Mouse (Mus musculus): ENCODE data around the gene Smyd4. TPM values are rescaled to one million over a fixed set of nuclear protein-coding genes. Genes with fewer than 3 reads are reported as not detected.

Gene Smyd4
- polyA plus RNA-seq, 1 experiment from 2014 or later: 14.6 TPM

DNA sequence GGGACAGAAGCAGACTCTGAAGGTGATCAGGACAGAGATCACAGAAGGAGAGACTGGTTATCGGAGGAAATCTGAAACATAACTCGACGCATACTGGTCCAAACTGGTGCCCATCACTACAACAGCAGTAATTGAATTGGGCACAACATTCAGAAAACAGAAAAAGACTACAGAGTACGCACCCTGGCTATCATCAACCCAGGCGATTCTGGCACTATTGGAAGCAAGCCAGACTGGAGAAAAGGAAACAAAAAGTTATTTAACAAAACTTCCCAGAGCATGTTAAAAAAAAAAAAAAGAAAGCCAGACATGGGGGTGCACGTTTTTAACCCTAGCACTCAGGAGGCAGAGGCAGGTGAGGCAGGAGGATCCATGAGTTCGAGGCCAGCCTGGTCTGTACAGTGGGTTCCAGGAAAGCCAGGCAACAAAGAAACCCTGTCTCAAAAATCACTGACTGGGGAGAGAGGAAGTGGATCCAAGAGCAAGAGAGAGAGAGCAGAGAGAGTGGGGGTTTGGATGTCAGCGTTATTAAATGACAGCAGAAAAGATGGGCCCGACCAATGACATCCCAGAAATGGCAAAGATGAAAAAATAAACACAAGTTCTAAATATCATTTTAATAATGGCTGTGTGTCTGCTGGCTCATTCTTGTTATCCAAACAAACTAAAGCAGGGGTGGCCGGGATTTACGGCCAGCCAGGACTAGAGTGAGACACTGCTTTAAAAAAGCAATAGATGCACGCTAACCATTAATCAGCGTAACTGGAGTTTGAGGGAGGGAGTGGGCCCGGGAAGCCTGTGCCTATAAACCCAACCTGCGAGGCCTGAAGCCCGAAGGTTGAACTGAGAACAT lies 22.9 kb upstream of the Smyd4 start:
- Histone ChIP-seq H3K4me1 (replicated peaks) (0 out of 2 replicates have a peak, but pooled peaks cover 6% of the 10 kb centered on the region), H3K27me3 (ENCODE audit: insufficient read depth, poor library complexity, severe bottlenecking) (no peaks in the 10 kb centered on the region), H3K9me3 (no peaks in the 10 kb centered on the region), H3K36me3 (peaks cover 62% of the 10 kb centered on the region), H3K4me3 (no peak overlapping the region), H3K27ac (no peak overlapping the region)
- no peak for DNase-seq (ENCODE audit: low spot score)
- WGBS: 90% methylated on average over 16 of the region's 16 CpGs

- Histone ChIP-seq H3K4me3 (no peak overlapping the region), H3K27me3 (ENCODE audit: insufficient read depth, poor library complexity, severe bottlenecking) (no peaks in the 10 kb centered on the region), H3K4me1 (replicated peaks) (0 out of 2 replicates have a peak, but pooled peaks cover 6% of the 10 kb centered on the region), H3K9me3 (no peaks in the 10 kb centered on the region), H3K27ac (no peak overlapping the region), H3K36me3 (peaks cover 64% of the 10 kb centered on the region)
- DNase-seq (ENCODE audit: low spot score): no peak
- WGBS: 91% methylated on average over 7 of the region's 7 CpGs
These were observed 22.3 kb upstream of the Smyd4 start for GRCm38 (mm10) chr11:75325969-75326311.

GRCm38 (mm10) chr11:75336676-75337075 lies 11.6 kb upstream of the Smyd4 start:
- WGBS: 88% methylated on average over 8 of the region's 8 CpGs
- no peak for DNase-seq (ENCODE audit: low spot score)
- no peaks in the 10 kb centered on the region for H3K4me1 ChIP-seq (replicated peaks)
- H3K9me3 ChIP-seq: no peaks in the 10 kb centered on the region
- H3K27ac ChIP-seq: no peak overlapping the region
- H3K36me3 ChIP-seq: peaks cover 87% of the 10 kb centered on the region
- no peaks in the 10 kb centered on the region for H3K27me3 ChIP-seq (ENCODE audit: insufficient read depth, poor library complexity, severe bottlenecking)
- no peak overlapping the region for H3K4me3 ChIP-seq

- no peak overlapping the region for H3K4me3 ChIP-seq
- H3K27me3 ChIP-seq (ENCODE audit: insufficient read depth, poor library complexity, severe bottlenecking): no peaks in the 10 kb centered on the region
- H3K36me3 ChIP-seq: peaks cover 87% of the 10 kb centered on the region
- H3K9me3 ChIP-seq: no peaks in the 10 kb centered on the region
- no peaks in the 10 kb centered on the region for H3K4me1 ChIP-seq (replicated peaks)
- no peak overlapping the region for H3K27ac ChIP-seq
- no peak for DNase-seq (ENCODE audit: low spot score)
- WGBS: 92% methylated on average over 7 of the region's 7 CpGs
These were observed 11.0 kb upstream of the Smyd4 start for GRCm38 (mm10) chr11:75337246-75337645.

DNA sequence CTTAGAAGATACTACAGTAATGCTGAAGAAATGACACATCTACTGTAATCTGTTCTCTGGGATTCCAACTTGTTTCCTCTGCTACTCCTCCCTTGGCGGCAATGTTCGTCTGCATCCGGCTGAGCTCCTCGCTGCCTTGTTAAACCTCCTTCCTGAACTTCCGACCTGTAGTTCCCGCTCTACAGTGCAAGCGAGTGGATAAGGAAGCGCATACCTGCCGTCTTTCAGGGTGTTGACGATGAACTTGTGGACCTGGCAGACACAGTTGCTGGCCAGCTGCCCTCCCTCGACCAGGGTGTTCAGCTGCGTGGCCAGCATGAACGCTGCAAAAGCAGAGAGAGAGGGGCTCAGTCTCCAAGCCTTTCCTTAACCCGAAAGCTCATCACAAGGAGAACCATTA lies 8.2 kb upstream of the Smyd4 start:
- H3K4me1 ChIP-seq (replicated peaks): no peaks in the 10 kb centered on the region
- no peak overlapping the region for H3K27ac ChIP-seq
- WGBS: 97% methylated on average over 14 of the region's 14 CpGs
- H3K36me3 ChIP-seq: peaks cover 75% of the 10 kb centered on the region
- H3K4me3 ChIP-seq: no peak overlapping the region
- no peak for DNase-seq (ENCODE audit: low spot score)
- H3K9me3 ChIP-seq: no peaks in the 10 kb centered on the region
- no peaks in the 10 kb centered on the region for H3K27me3 ChIP-seq (ENCODE audit: insufficient read depth, poor library complexity, severe bottlenecking)

- Histone ChIP-seq H3K36me3 (peaks cover 72% of the 10 kb centered on the region), H3K4me1 (replicated peaks) (no peaks in the 10 kb centered on the region), H3K27ac (no peak overlapping the region), H3K27me3 (ENCODE audit: insufficient read depth, poor library complexity, severe bottlenecking) (no peaks in the 10 kb centered on the region), H3K9me3 (no peaks in the 10 kb centered on the region), H3K4me3 (no peak overlapping the region)
- no peak for DNase-seq (ENCODE audit: low spot score)
- WGBS: 88% methylated on average over 12 of the region's 12 CpGs
These were observed 7.4 kb upstream of the Smyd4 start for GRCm38 (mm10) chr11:75340698-75341345.

DNA sequence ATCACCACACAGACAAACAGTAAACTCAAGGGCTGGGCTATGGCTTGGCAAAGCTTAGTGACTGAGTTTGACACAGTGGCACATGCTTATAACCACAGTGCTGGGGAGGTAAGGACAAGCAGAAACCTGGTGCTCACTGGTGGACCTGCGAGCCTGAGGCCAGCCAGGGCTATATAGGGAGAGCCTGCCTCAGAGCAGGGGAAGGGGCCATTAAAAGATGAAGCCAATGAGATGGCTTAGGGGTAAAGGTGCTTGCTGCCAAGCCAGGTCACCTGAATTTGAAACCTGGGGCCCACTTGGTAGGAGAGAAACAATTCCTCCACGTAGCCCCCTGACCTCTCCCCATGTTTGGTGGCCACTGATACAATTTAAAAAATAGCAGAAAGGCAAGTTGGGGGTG lies 5.1 kb upstream of the Smyd4 start:
- H3K27ac ChIP-seq: no peak overlapping the region
- DNase-seq (ENCODE audit: low spot score): no peak
- no peaks in the 10 kb centered on the region for H3K9me3 ChIP-seq
- WGBS: 91% methylated on average over 2 of the region's 2 CpGs
- peaks cover 17% of the 10 kb centered on the region for H3K4me1 ChIP-seq (replicated peaks)
- peaks cover 50% of the 10 kb centered on the region for H3K36me3 ChIP-seq
- no peaks in the 10 kb centered on the region for H3K27me3 ChIP-seq (ENCODE audit: insufficient read depth, poor library complexity, severe bottlenecking)
- no peak overlapping the region for H3K4me3 ChIP-seq

DNA sequence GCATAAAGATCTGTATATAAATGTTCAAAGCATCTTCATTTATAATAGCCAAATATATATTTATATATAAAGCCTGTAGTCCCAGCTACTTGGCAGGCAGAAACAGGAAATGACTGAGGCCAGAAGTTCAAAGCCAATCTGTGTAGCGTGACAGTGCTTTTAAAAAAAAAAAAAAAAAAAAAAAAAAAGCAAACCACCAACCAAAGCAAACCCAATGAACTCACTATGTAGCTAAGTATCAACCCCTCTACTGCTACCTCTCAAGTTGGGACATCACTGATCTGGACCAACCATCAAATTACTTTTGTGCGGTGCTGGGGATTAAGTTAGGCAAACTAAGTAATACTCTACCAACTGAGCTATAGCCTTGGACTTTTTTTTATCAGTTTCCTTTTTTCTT lies 4.1 kb upstream of the Smyd4 start:
- Histone ChIP-seq H3K36me3 (peaks cover 40% of the 10 kb centered on the region), H3K9me3 (no peaks in the 10 kb centered on the region), H3K27me3 (ENCODE audit: insufficient read depth, poor library complexity, severe bottlenecking) (no peaks in the 10 kb centered on the region), H3K4me3 (no peak overlapping the region), H3K27ac (no peak overlapping the region), H3K4me1 (replicated peaks) (peaks cover 26% of the 10 kb centered on the region)
- no peak for DNase-seq (ENCODE audit: low spot score)
- 83% methylated on average over 2 of the region's 2 CpGs for WGBS

DNA sequence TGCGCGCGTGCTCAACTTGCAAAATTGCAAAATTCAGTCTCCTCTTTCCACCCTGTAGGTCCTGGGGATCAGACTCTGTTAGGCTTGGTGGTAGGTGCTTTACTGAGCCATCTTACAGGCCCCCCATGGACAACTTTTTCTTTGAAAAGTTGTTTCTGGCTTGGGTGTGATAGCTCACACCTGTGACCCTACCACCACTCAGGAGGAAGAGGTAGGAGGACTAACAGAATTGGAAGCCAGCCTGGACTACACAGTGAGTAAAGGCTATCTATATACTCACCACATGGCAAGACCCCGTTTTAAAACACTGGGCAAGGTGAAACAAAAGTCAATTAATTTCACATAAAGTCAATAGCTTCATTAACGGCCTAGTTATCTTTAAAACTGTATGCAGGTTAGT lies 3.5 kb upstream of the Smyd4 start:
- Histone ChIP-seq H3K36me3 (peaks cover 35% of the 10 kb centered on the region), H3K27ac (no peak overlapping the region), H3K9me3 (no peaks in the 10 kb centered on the region), H3K27me3 (ENCODE audit: insufficient read depth, poor library complexity, severe bottlenecking) (no peaks in the 10 kb centered on the region), H3K4me3 (no peak overlapping the region), H3K4me1 (replicated peaks) (peaks cover 26% of the 10 kb centered on the region)
- no peak for DNase-seq (ENCODE audit: low spot score)
- WGBS: 94% methylated on average over 5 of the region's 5 CpGs

- peaks cover 26% of the 10 kb centered on the region for H3K4me1 ChIP-seq (replicated peaks)
- peaks cover 16% of the 10 kb centered on the region for H3K36me3 ChIP-seq
- H3K4me3 ChIP-seq: peak overlapping the region; percentile 86
- H3K27me3 ChIP-seq (ENCODE audit: insufficient read depth, poor library complexity, severe bottlenecking): no peaks in the 10 kb centered on the region
- DNase-seq (ENCODE audit: low spot score): no peak
- 68% methylated on average over 4 of the region's 4 CpGs for WGBS
- no peak overlapping the region for H3K27ac ChIP-seq
- H3K9me3 ChIP-seq: no peaks in the 10 kb centered on the region
These were observed 1.6 kb upstream of the Smyd4 start for GRCm38 (mm10) chr11:75346556-75347187.

DNA sequence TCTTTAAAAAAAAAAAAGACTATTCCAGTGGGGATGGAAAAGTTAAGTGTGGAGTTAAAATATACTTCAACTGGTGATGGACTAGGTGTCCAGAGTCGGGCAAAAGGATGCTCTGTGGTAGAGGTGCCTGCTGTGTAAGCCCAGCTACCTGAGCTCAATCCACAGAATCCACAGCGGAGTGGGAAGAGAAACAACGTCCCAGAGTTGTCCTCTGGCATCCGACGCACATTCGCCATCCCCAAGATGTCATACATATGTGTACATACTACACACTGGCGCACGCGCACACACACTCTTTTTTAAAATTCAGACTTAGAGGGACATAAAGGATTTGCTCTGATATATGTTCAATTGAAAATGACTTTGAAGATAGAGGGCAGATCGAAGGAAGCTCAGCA lies 1.0 kb upstream of the Smyd4 start:
- H3K9me3 ChIP-seq: no peaks in the 10 kb centered on the region
- no peak for DNase-seq (ENCODE audit: low spot score)

DNA sequence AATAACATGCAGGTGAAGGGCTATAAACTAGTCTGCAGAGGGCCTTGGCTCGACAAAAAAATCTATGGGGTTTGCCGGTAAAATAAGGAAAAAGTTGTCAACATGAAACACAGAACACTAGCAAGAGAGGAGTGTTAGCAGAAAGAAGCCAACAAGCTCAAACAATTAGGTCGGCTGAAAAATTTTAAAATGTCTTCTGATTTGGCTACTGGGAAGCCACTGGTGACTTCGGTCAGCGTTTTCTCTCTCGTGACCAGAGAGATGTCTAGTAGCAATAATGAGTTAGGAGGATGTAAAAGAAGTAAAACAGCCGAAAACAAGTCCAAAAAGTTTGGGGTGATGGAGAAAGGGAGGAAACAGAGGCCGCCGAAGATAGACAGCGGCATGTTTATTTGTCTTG lies 637 bp upstream of the Smyd4 start:
- peak overlapping the region; percentile 86 for H3K4me3 ChIP-seq
- peak overlapping the region; percentile 90 for H3K27ac ChIP-seq
- peaks cover 26% of the 10 kb centered on the region for H3K4me1 ChIP-seq (replicated peaks)
- DNase-seq (ENCODE audit: low spot score): no peak
- WGBS: 3% methylated on average over 10 of the region's 10 CpGs
- no peaks in the 10 kb centered on the region for H3K9me3 ChIP-seq
- H3K27me3 ChIP-seq (ENCODE audit: insufficient read depth, poor library complexity, severe bottlenecking): no peaks in the 10 kb centered on the region
- peaks cover 14% of the 10 kb centered on the region for H3K36me3 ChIP-seq

More for the DNA sequence above, 1.0 kb upstream of the Smyd4 start:
- Histone ChIP-seq H3K27ac (0 out of 2 replicates have a peak overlapping the region, but pooled peaks have one; percentile 90), H3K4me3 (peak overlapping the region; percentile 86), H3K27me3 (ENCODE audit: insufficient read depth, poor library complexity, severe bottlenecking) (no peaks in the 10 kb centered on the region), H3K4me1 (replicated peaks) (peaks cover 26% of the 10 kb centered on the region), H3K36me3 (peaks cover 11% of the 10 kb centered on the region; the same call in 1 of the 2 replicates)
- 55% methylated on average over 10 of the region's 10 CpGs for WGBS

- H3K36me3 ChIP-seq: peaks cover 15% of the 10 kb centered on the region; the same call in 1 of the 2 replicates
- H3K4me3 ChIP-seq: peak overlapping the region; percentile 86
- H3K9me3 ChIP-seq: no peaks in the 10 kb centered on the region
- DNase-seq (ENCODE audit: low spot score): no peak
- H3K27me3 ChIP-seq (ENCODE audit: insufficient read depth, poor library complexity, severe bottlenecking): no peaks in the 10 kb centered on the region
- H3K27ac ChIP-seq: peak overlapping the region; percentile 90
- peaks cover 26% of the 10 kb centered on the region for H3K4me1 ChIP-seq (replicated peaks)
- 51% methylated on average over 10 of the region's 10 CpGs for WGBS
These were observed 643 bp downstream of the Smyd4 start for GRCm38 (mm10) chr11:75348890-75349261.
